Mouse (Mus musculus) kidney, postnatal 10 days (tissue): ENCODE data around the gene Serpina3m.
"Not testable (repeated sequence)": the region's sequence is repeated elsewhere in the genome, so short reads cannot be mapped to it uniquely, and the experiment has no call there.

Source experiments
- DNase-seq: peaks from one replicate; pipeline ENCODE4 v3.0.0; 2021; ENCODE audit warnings: mixed read lengths

The Serpina3m gene

DNA sequence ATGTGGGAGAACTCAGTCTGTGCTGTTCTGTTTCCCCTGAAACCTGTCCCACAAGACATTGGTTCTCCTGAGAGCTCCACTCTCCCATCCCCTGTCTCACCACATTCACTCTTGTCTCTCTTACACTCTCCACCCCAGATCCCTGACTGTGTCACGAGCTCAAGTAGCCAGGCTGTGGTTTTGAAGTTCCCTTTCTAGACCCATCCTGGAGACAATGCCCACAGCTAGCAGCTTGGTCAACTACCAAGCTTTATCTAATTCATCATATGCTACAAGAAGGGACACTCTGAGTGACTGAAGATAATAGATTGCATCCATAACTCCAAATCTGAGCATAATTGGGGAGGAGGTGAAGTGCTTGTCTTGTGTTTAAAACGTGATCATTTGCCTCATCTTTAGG is 52.8 kb downstream of the Serpina3m start:
- not testable (repeated sequence) for DNase-seq

DNA sequence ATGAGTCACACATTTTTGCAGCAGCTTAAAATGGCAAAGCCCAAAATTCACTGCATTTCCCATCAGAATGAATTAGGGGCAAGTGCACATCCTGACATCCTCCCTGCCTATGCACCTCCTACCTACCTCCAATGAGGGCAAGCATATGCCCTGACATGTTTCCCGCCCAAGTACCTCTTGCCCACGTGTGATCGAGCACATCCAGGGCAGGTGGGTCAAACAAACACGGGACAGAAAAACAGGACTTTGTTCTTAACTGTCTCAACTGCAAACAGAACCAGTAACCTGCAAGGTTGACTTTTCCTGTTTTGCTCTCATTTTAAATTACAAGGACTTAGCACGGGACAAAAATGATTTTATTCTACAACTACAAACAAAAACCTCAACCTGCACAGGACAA is 65.7 kb downstream of the Serpina3m start:
- no peak for DNase-seq

DNA sequence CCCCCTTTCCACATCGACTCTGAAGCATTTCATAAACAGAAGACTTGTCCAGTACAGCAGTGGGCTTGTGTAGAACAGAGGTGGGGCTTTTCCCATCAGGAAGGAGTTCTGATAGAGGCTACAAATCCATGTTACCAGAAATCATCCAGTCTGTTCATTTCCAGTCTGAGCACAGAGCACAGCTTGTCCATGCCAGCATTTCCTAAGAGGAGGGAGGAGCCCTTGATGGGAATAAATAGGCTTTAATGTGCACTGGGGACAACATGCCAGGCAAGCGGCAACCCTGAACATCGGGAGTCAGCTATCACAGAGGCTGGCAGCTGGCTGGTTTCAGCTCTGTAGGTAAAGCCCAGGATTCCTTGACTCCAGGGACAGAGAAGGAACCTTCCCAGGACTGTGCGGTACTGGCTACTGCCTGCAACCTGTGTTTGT is 68.2 kb downstream of the Serpina3m start, which contains the start of gene Serpina3n:
TSS of gene Serpina3n (plus strand) at position 276 of the 432 bp plus-strand sequence.
- no peak for DNase-seq

DNA sequence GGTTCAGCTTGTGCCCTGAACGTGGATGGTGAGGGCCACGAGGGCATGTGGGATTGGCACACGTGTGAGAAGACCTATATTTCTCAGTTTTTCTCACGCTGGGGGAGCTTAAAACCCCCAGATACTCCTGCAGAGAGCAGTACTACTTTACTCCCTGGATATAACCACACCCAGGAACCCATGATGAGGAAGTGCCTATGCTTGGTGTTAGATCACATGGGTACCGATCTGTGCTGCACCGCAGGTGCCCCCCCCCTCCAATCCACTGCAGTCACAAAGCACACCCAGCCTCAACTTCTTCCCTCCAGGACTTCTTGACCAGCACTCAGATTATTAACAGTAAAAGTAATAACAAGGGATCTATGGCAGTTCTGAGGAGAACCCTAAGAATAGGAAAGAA is 74.2 kb downstream of the Serpina3m start:
- DNase-seq, result no peak

DNA sequence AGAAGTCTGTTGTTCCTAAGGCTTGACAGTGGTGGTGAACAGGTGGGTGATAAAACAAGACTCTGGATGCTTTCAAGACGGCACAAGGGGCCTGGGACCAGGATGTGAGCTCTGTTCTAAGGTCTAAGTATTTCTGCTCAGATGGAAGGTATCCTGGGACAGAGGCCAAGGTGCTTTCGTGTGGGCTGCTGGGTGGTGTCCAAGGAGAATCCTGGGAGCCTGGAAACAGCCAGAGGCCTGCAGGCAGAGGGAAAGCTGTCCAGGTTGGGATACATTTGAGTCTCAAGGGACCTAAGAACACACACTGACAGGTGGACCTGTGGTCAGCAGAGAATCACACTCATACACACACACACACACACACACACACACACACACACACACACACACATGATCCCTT is 76.3 kb downstream of the Serpina3m start:
- DNase-seq, result no peak

- DNase-seq, result no peak
These were observed 77.5 kb downstream of the Serpina3m start for GRCm38 (mm10) chr12:104415625-104416315.

GRCm38 (mm10) chr12:104418340-104419135 is 80.3 kb downstream of the Serpina3m start:
- DNase-seq, result peak; percentile 91

GRCm38 (mm10) chr12:104419136-104419462 is 80.8 kb downstream of the Serpina3m start:
- DNase-seq, result no peak

GRCm38 (mm10) chr12:104422615-104423392 is 84.5 kb downstream of the Serpina3m start:
- DNase-seq, result peak; percentile 81

DNA sequence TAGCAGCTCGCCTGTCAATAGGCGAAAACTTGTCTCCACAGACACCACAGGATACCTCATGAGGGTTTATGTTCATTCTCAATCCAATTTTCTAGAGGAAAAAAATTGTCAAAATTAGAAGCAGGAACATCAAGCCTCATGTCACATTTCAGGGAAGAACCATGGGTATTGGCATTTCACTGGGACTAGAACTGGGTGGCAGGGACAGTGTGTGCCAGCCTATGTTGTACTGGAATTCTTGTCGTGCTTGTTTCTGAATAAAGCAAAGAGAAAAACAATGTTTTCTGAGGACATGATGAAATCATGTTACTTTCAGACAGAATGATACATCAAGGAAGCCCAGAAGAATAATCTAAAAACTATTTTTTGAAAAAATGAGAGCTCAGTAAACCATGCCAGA is 87.3 kb downstream of the Serpina3m start:
- no peak for DNase-seq

DNA sequence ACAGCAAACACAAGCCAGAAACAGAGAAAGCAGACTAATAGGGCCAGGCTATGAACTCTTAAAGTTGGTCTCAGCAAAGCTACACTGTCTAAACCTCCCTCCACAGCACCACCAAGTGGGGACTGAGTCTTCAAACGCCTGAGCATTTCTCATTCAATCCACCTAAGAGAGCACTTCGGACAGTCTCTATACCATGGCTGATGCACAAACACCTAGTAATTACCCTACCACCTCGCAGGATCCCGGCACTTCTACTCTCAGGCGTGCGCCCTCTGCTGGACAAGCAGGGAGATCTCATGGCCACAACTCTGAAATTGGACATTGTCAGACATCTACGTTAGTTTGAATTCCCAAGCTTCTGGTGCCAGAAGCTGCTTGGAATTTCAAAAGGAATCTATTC is 88.6 kb downstream of the Serpina3m start:
- DNase-seq, result peak; percentile 57

DNA sequence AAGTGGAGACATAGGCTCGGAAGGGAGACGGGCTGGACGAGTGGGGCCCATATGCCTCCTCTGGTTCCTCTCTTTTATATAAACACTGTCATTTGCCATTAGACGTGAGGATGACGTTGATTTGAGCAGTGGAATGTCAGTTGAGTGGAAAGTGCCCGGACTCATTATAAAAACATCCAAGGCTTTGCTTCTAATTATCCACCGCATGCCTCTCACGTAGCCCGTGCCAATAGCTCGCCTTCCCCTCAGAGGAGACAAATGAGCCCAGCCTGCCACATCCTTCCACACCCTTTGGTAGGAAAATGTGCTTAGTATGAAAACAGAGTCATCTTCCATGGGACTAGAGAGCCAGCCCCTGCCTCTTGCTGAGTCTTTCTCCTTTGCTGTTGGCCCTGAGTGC is 93.1 kb downstream of the Serpina3m start:
- DNase-seq, result no peak

- DNase-seq, result no peak
These were observed 94.9 kb downstream of the Serpina3m start for GRCm38 (mm10) chr12:104433214-104433613.

DNA sequence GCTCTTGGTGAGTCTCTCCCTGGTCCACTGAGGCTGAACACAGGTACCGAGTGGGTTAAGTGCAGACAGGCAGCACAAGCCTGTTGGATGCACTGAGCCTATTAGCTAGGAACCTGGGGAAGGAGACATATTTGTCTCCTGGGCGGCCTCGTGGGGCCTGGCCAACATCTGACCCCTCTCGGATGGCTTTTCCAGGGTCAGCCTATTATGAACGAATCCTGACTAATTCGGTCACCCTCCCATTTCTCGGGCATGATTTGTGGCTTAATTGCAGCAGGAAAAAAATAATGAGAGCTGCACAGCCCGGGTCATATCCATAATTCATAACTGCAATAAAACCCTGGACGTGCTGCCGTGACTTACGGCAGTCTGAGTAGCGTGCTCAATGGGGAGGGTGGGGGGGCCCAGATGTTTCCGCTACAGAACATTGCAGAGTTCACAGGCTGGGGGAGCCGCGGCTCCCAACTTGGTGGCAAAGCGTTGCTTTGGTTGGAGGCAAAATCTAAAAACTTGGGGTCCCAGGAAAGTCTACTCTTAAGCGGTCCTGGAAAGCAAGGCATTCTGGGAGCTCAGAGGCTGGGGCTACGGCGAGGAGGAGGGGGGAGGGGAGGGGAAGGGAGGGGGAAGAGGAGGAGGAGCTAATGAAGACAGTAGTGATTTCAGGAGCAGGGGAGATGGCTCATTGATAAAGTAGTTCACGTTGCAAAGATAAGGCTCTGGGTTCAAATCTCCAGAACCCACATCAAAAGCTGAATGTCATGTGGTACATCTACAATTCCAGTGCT is 95.9 kb downstream of the Serpina3m start:
- peak; percentile 43 for DNase-seq

- peak; percentile 90 for DNase-seq
These were observed 101.9 kb downstream of the Serpina3m start for GRCm38 (mm10) chr12:104440087-104440760.

- DNase-seq, result no peak
These were observed 105.4 kb downstream of the Serpina3m start for GRCm38 (mm10) chr12:104443716-104444115.
